Mouse (Mus musculus): ENCODE results near the gene Sufu. TPM values are rescaled to one million over a fixed set of nuclear protein-coding genes. Genes with fewer than 3 reads are reported as not detected.
A peak's percentile ranks its signal among the peaks of the same experiment; 100 is the strongest.

Gene Sufu
- polyA plus RNA-seq (2016; fragmentation: Nextera tagmentation; extraction: Ambion mirVana): 24.1 and 27.2 TPM in 2 replicates

- peak within 1 kb of the TSS; percentile 86 for H3K4me3 ChIP-seq
- H3K4me1 ChIP-seq (replicated peaks): peaks cover 50% of the 10 kb centered on the region
- ATAC-seq (ENCODE audit: insufficient number of reproducible peaks, low FRiP score): peak; percentile 92
- H3K27ac ChIP-seq (ENCODE audit: poor library complexity, severe bottlenecking): peak within 1 kb of the TSS; percentile 83
- H3K27me3 ChIP-seq (replicated peaks): no peaks in the 10 kb centered on the region
- peak within 1 kb of the TSS; percentile 92 for H3K9ac ChIP-seq
- no peaks in the 10 kb centered on the region for H3K9me3 ChIP-seq (replicated peaks)
- H3K36me3 ChIP-seq: peaks cover 9% of the 10 kb centered on the region
- H3K4me2 ChIP-seq: peak within 1 kb of the TSS; percentile 96
- WGBS: under 1% methylated on average over 57 of the region's 57 CpGs
These were observed at the start of gene Sufu for GRCm38 (mm10) chr19:46396686-46397435. Sufu (plus strand) TSS chr19:46396896.

- Histone ChIP-seq H3K36me3 (no peaks in the 10 kb centered on the region), H3K27me3 (replicated peaks) (peaks cover 53% of the 10 kb centered on the region)
These were observed 49.5 kb upstream of the Sufu start for GRCm38 (mm10) chr19:46347146-46347545.

DNA sequence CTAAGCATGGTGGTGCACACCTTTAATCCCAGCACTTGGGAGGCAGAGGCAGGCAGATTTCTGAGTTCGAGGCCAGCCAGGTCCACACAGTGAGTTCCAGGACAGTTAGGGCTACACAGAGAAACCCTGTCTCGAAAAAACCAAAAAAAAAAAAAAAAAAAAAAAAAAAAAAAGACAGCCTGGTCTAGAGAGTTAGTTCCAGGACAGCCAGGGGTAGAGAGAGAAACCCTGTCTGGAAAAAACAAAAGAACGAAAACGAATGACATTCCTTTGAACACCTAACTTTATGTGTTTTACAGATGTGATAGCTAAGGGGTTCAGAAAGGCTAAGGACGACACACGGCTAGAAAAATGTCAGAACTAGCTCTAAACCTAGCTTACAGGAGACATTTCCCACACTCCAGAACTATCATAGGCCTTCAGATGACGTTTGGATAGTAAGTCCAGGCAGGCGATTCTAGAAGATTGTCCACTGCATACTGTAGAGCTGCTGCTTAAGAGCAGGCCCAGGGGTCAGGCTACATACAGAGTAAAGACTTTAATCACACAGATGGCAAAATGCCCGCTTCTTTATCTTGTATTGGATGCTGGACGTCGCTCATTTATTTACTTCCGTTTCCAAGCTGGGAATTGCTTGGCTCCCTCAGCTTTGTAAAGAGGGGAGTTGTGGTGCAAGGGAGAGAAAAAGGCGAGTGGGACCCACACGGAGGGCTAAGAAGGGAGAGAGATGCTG, 48.6 kb upstream of the Sufu start:
- peaks cover 55% of the 10 kb centered on the region for H3K27me3 ChIP-seq (replicated peaks)
- peak overlapping the region; percentile 15 for H3K27ac ChIP-seq (ENCODE audit: poor library complexity, severe bottlenecking)
- 30% methylated on average over 14 of the region's 14 CpGs for WGBS

More at GRCm38 (mm10) chr19:46347146-46347545, 49.5 kb upstream of the Sufu start:
- no peak overlapping the region for H3K4me2 ChIP-seq
- no peak overlapping the region for H3K9ac ChIP-seq
- H3K4me3 ChIP-seq: no peak overlapping the region
- ATAC-seq (ENCODE audit: insufficient number of reproducible peaks, low FRiP score): no peak
- H3K9me3 ChIP-seq (replicated peaks): no peaks in the 10 kb centered on the region
- WGBS: 87% methylated on average over 1 of the region's 1 CpGs
- no peak overlapping the region for H3K27ac ChIP-seq (ENCODE audit: poor library complexity, severe bottlenecking)
- H3K4me1 ChIP-seq (replicated peaks): peaks cover 15% of the 10 kb centered on the region

DNA sequence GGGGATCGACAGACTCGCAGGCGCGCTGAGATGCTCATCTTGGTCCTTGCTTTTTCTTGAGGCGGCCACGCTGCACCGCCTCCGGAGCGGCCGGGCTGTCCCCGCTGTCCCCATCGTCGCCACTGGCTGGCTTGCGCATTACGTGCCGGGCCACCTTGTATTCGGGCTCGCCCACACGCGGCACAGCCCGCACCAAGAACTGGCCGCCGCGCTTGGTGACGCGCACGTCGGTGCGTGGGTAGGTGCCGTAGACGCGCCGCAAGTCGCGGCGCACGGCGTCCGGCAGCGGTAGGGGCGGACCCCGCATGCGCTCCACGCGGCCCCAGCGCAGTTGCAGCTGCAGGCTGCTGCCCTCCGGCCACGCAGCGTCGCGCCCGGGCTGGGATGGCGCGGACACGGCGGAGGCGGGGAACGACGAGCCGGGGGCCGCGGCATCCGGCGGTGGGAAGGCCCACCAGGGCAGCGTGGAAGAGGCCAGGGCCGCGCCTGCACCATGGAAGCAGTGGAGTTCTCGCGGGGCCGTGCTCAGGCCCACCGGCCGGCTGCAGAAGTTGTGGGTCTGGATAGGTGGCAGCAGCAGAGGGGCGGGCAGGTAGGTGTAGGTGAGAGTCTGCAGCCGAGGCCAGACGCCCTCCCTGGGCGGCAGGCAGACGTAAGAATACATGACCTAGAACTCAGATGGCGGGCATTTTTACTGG, 47.8 kb upstream of the Sufu start:
- ATAC-seq (ENCODE audit: insufficient number of reproducible peaks, low FRiP score): peak; percentile 76
- WGBS: 1% methylated on average over 78 of the region's 78 CpGs
- H3K27ac ChIP-seq (ENCODE audit: poor library complexity, severe bottlenecking): peak overlapping the region; percentile 15
- H3K27me3 ChIP-seq (replicated peaks): peaks cover 55% of the 10 kb centered on the region
- peak overlapping the region; percentile 80 for H3K4me3 ChIP-seq
- H3K36me3 ChIP-seq: no peaks in the 10 kb centered on the region
- no peaks in the 10 kb centered on the region for H3K9me3 ChIP-seq (replicated peaks)
- H3K4me2 ChIP-seq: peak overlapping the region; percentile 99
- H3K4me1 ChIP-seq (replicated peaks): peaks cover 15% of the 10 kb centered on the region
- H3K9ac ChIP-seq: peak overlapping the region; percentile 84

More for the DNA sequence above, 48.6 kb upstream of the Sufu start:
- H3K9ac ChIP-seq: peak overlapping the region; percentile 84
- peaks cover 15% of the 10 kb centered on the region for H3K4me1 ChIP-seq (replicated peaks)
- H3K4me3 ChIP-seq: peak overlapping the region; percentile 80
- H3K4me2 ChIP-seq: peak overlapping the region; percentile 99
- no peaks in the 10 kb centered on the region for H3K36me3 ChIP-seq
- ATAC-seq (ENCODE audit: insufficient number of reproducible peaks, low FRiP score): no peak
- H3K9me3 ChIP-seq (replicated peaks): no peaks in the 10 kb centered on the region

DNA sequence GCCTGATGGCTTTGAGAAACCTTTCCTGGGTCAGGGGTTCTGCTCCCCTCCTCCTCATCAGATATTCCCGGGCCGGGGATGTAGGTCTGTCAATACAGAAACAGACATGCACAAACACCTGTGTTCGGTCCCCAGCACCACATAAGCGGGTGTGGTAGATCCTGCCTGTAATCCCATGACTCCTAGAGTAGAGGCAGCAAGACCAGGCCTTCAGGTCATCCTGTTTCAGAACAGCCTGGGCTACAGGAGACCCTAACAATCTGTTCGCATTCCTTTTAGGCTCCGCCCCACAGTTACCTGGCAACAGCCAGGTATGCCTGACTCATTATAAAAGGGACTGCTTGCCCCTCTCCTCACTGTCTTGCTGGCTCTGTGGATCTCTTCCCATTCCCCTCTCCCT, 47.1 kb upstream of the Sufu start:
- peaks cover 15% of the 10 kb centered on the region for H3K4me1 ChIP-seq (replicated peaks)
- WGBS: 19% methylated on average over 6 of the region's 6 CpGs
- ATAC-seq (ENCODE audit: insufficient number of reproducible peaks, low FRiP score): 0 out of 2 replicates have a peak, but pooled peaks have one; percentile 30
- no peaks in the 10 kb centered on the region for H3K9me3 ChIP-seq (replicated peaks)
- peak overlapping the region; percentile 80 for H3K4me3 ChIP-seq
- peak overlapping the region; percentile 84 for H3K9ac ChIP-seq
- H3K4me2 ChIP-seq: peak overlapping the region; percentile 99
- peaks cover 56% of the 10 kb centered on the region for H3K27me3 ChIP-seq (replicated peaks)
- H3K27ac ChIP-seq (ENCODE audit: poor library complexity, severe bottlenecking): no peak overlapping the region
- no peaks in the 10 kb centered on the region for H3K36me3 ChIP-seq

DNA sequence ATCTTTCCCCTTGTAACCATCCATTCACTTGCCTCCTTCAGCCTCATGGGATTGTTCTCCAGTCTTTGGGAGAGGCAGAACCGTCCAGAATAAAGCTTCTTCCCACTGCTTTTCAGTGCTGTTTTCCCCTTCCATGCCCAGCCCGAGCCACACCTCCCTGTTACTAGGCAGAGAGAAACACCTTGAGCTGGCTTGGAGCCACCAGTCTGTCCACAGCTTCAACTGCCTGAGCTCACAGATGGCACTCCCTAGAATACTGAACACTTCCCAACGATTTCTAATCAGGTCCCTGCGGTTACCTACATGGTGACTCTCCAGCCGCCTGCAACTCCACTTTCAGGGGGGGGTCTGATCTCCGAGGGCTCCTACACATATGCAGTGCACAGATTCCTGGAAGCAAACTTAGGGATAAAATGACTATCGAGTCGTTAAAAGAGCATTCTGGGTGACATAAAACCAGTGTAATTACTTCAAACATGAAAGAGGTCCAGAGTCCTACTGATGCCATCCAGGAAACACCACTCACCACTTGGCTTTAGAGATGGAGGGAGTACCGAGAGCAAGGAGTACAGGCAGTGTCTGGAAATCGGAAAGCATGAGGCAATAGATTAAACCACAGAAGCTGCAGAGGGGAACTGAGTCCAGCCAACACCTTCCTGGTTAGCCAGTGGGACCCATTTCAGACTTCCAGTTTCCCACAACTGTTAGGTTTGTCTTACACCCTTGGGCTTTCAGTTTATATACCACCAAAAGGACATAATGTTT, 46.3 kb upstream of the Sufu start, which contains the start of gene 2310034G01Rik:
Gene 2310034G01Rik, minus strand, starts transcription at position 135 of the 765 bp plus-strand sequence.
- ATAC-seq (ENCODE audit: insufficient number of reproducible peaks, low FRiP score): no peak
- Histone ChIP-seq H3K27me3 (replicated peaks) (peaks cover 48% of the 10 kb centered on the region), H3K9me3 (replicated peaks) (no peaks in the 10 kb centered on the region), H3K4me3 (peak within 1 kb of the TSS; percentile 80), H3K4me1 (replicated peaks) (peaks cover 15% of the 10 kb centered on the region), H3K36me3 (no peaks in the 10 kb centered on the region), H3K9ac (peak within 1 kb of the TSS; percentile 84), H3K4me2 (peak within 1 kb of the TSS; percentile 99), H3K27ac (ENCODE audit: poor library complexity, severe bottlenecking) (no peak within 1 kb of the TSS)
- 53% methylated on average over 10 of the region's 10 CpGs for WGBS

DNA sequence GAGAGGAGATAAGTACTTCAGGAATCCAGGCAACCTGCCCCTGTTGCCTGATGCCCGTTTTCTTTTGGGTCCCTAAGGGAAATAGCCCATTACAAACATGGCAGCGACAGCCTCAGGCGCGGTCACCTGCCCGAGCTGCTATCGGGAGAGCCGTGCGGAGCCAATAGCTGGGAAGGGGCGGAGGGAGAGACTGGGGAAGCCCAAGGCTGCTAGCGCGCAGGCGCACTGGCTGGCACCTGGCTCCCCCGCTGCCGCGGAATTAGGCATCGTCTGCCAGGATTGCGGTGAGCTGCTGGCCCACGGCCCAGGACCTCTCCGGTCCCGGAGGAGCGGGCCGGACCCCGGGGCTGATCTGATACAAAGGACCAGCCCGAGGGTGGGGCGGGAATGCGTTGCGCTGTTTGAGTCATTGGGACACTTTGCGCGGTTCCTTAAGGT, 40.0 kb upstream of the Sufu start:
- ATAC-seq (ENCODE audit: insufficient number of reproducible peaks, low FRiP score): peak; percentile 89
- no peaks in the 10 kb centered on the region for H3K9me3 ChIP-seq (replicated peaks)
- H3K27me3 ChIP-seq (replicated peaks): peaks cover 26% of the 10 kb centered on the region
- H3K36me3 ChIP-seq: no peaks in the 10 kb centered on the region
- H3K4me2 ChIP-seq: peak overlapping the region; percentile 87
- no peak overlapping the region; the same call in none of the 2 replicates for H3K9ac ChIP-seq
- WGBS: 1% methylated on average over 29 of the region's 29 CpGs
- H3K4me1 ChIP-seq (replicated peaks): peaks cover 3% of the 10 kb centered on the region; the same call in 1 of the 2 replicates
- no peak overlapping the region for H3K27ac ChIP-seq (ENCODE audit: poor library complexity, severe bottlenecking)
- H3K4me3 ChIP-seq: peak overlapping the region; percentile 61

GRCm38 (mm10) chr19:46357344-46358280, 39.1 kb upstream of the Sufu start:
- Histone ChIP-seq H3K4me3 (peak overlapping the region; percentile 61), H3K9ac (no peak overlapping the region; the same call in 1 of the 2 replicates), H3K9me3 (replicated peaks) (no peaks in the 10 kb centered on the region), H3K36me3 (no peaks in the 10 kb centered on the region), H3K27me3 (replicated peaks) (peaks cover 23% of the 10 kb centered on the region), H3K27ac (ENCODE audit: poor library complexity, severe bottlenecking) (no peak overlapping the region), H3K4me1 (replicated peaks) (peaks cover 3% of the 10 kb centered on the region; the same call in 1 of the 2 replicates), H3K4me2 (peak overlapping the region; percentile 87)
- 0 out of 2 replicates have a peak, but pooled peaks have one; percentile 41 for ATAC-seq (ENCODE audit: insufficient number of reproducible peaks, low FRiP score)
- WGBS: 16% methylated on average over 25 of the region's 25 CpGs

DNA sequence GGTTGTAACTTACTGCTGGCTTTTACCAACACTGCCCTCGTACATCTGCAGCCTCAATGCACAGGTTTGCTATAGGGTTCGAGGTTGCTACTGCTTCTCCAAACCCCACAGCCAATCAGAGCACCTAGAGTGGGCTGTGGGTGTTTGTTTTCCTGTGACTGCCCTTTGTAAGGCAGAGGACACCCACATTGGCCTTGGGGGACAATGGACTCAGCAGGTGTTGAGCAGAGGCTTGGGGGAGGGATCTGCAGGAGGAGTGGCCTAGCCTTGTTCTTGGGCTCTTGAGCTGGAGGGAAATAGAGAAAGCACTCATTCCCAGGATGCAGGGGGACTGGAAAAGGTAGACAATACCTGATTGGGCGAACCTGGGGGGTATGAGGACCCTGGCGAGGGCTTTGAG, 38.3 kb upstream of the Sufu start:
- Histone ChIP-seq H3K4me2 (peak overlapping the region; percentile 87), H3K9me3 (replicated peaks) (no peaks in the 10 kb centered on the region), H3K9ac (no peak overlapping the region), H3K4me3 (no peak overlapping the region), H3K27ac (ENCODE audit: poor library complexity, severe bottlenecking) (no peak overlapping the region), H3K27me3 (replicated peaks) (peaks cover 18% of the 10 kb centered on the region), H3K4me1 (replicated peaks) (peaks cover 3% of the 10 kb centered on the region; the same call in 1 of the 2 replicates), H3K36me3 (no peaks in the 10 kb centered on the region)
- no peak for ATAC-seq (ENCODE audit: insufficient number of reproducible peaks, low FRiP score)
- 62% methylated on average over 4 of the region's 4 CpGs for WGBS
